Mouse (Mus musculus) fibroblast of lung, adult 2 months (primary cell): Measurements from ENCODE around the gene Pphln1.

Source experiments
- DNase-seq: peaks from one replicate; pipeline ENCODE4 v3.0.0-alpha.2; 2011; ENCODE audit warnings: low read depth

Gene Pphln1

DNA sequence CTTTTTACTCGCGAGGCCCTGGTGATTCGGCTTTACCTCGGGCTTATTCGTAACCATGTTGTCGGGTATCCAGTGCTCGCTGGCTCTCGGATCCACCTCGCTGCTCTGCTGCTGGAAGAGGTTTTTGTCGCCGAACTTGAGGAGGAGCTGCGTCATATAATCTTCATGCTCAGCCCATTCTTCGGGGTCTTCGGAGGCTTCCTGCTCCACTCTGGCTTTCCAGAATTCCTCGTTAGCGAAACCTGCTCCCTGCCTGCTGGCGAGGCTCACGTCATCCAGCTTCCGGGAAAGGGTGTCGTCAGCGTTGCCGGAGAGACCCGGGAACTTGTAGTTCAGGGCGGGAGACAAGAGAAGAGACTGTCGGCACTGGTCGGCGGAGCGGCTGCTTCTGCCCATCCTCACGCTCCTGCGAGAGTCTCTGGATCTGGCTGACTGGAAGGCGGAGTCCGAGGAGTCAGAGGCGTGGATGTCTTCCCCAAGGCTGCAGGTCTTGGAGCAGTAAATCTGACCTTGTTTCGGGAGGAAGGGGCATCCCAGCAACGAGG lies 105.1 kb downstream of the Pphln1 start:
- DNase-seq: no peak

DNA sequence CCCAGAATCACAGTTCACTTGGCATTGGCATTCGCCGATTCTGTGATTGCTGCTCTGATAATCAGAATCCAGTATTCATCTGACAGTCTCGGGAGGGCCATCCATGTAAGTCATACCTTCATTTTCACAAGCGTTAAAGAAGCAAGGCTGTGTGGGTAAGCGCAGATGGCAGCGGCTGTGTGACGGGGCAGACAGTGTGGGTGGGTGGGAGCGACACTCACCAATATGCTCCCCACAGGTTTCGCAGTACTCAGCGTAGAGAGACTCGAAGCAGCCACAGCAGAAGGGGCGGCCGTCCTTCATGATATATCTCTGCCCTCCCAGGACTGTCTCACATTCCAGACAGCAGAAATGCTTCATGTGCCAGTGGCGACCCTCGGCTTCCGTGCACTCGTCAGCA lies 106.7 kb downstream of the Pphln1 start:
- no peak for DNase-seq

DNA sequence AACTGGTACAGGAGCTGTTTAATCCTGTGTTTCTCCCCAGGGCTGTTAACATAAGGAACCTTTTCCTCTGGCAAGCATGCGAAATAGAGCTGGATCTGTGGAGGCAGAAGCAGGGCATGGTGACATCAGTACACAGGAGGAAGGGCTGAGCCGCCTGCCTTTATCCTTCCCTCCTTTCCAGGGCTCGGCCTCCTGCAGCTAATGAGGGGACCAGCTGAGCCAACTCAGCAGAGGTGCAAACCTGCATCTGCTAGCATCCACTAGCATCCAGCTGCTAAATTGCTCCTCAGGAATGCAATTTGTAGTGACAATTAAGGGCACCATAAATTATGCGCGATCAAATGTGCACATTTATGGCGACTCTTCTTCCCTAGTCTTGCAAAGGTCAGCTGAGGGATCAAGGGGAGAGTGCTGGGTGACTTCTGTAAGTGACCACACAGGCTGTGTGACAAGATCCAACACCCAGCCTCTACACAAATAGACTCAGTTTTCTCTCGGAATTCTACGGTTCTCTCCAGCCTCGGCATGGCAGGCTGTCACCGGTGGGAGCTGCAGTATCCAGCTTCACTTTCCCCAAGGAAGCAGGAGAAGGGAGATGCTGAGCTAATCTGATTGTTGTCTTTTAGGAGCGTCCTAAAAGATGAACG lies 112.7 kb downstream of the Pphln1 start:
- DNase-seq: no peak

DNA sequence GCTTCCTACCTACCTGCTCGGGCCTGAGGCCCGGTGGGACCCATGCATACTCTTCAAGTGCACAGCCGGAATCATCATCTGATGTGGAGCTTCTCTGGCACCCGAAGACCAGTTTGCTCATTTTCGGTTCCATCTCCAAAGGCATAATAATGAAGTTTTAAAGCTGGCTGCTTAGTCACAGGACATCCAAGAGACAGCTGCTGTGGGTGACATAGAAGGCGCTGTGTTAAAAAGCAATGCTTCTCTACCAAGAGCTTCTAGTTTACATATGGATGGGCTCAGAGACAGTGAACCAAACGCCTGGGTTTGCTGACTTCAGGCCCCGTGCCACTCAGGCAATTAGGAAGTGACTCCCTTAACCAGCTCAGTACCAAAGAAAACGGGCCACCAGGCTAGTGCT lies 114.3 kb downstream of the Pphln1 start:
- no peak for DNase-seq

DNA sequence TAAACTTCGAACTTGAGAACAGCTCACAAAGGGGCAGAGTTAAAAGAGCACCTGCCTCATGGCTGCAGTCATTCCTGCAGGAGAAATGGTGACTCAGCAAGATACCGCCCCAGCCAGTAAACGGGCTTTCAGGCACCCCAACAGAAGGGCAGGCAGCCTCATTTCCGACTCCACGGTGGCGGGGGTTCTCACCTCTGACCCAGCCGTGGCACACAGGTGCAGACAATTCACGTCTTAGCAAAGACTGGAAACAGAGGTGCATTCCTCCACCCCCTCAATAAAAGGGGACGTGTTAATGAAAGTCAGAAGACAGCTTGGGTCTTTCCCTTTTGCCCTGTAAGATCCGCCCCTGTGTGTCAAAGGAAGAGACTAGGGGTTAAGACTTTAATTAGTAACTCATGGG lies 115.8 kb downstream of the Pphln1 start:
- DNase-seq: no peak

DNA sequence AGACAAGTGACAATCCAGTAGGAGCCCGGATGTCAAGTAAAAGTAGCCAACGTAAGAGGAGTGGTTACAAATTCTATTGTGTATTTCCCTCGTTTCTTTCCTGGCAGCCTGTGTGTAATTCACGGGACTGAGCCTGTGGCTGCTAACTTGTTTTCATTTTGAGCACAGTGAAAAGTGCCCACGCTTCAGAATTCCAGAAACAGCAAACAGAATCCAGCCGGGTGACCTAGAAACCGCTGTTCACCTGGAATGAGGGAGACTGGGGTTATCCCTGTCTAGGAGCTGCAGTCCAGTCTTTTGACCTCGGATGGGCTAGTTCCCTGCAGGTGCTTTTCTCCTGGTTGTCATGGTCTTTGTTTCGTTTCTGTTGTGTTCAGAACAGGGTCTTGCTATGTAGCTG lies 117.2 kb downstream of the Pphln1 start:
- DNase-seq: no peak

DNA sequence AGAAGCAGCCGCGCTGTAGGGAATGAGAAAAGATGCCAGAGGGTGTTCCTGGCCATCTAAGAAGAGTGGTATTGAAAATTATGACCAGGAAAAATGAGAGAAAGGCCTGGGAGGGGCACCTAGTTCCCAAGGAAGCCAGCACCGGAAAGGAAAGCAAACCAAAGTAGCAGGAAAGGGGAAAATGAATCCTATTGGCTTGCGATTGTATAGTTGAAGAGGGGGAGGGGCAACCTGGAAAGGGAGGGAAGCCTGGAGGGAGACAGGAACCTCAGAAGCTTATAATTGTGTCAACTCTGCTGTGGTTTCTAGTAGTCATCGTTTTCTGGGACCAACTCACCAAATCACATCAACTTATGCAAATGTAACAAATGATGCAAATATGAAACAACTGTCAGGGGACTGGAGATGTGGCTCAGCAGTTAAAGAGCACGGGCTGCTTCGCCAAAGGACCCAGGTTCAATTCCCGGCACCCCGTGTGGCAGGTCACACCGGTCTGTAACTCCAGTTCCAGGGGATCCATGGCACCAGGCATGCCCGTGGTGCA lies 118.9 kb downstream of the Pphln1 start:
- DNase-seq: no peak

DNA sequence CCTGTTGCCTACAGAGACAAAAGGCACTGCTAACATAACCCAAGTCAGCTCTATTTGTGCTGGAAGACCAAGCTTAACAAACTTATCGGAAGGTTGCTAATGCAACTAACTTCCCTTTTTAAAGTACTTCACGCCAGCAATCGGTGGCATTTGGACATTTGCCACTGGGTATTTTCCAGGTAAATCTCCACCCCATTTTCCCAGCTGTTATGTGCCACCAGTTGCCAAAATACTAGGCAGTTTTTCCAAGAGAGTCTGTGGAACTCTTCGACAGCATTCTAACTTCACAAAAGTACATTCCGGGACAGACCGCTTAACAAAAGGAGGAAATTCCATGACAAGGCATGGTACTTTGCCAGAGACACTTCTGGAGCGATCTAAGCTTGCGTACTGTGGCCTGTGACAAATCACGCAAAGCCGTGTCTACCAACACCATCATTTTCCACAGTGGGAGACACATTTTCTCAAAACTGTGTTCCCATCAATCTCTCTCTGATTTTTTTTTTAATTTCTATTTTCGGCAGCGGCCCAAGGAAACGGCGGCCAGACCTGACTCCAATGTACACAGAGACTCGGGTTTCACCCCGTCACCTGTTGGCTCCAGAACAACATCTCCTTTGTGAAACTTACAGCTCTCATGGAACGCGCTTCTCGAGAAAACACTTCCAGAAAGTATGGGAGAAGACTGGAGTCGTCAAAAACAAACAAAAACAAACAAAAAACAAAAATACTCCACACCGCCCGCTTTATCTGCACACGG lies 120.2 kb downstream of the Pphln1 start:
- no peak for DNase-seq

DNA sequence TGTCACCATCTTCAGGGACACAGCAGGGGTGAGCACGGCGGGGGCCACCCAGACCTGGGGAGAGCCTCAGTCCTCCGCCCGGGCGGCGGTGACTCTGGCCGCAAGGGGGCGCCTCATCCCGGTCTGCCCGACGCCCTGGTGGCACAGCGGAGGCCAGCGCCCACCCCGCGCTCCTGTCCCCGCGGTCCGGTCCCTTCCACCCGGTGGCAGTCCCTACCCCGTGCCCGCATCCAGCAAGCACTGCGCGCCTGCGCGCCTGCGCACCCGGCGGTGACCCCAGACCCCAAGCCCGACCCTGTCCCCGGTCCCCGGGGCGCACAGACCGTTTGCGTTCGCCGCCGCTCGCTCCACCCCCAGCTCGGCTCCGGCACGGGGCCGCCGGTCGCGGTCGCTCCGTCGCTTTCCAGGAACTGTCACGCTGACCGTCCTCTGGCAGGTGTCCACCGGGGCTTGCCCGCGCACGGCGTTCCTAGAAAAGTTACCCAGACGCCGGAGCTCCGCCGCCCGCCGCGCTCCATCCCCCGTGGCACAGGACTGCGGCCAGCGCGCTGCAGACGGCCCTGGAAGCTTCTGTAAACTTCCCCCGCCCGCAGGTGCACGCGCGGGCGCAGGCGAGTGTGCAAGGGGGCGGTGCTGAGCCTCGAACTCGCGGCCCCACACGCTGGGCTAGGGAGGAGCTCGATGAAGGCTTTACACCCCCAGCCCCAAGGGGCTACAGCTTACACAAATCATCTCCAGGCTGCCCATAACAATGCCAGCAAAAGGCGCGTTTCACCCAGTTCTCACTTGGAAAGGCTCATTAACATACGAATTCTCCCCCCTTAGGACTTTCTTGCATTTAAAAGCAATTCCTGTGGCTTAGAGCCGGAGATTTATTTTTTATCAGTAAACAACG lies 121.0 kb downstream of the Pphln1 start:
- DNase-seq: no peak

DNA sequence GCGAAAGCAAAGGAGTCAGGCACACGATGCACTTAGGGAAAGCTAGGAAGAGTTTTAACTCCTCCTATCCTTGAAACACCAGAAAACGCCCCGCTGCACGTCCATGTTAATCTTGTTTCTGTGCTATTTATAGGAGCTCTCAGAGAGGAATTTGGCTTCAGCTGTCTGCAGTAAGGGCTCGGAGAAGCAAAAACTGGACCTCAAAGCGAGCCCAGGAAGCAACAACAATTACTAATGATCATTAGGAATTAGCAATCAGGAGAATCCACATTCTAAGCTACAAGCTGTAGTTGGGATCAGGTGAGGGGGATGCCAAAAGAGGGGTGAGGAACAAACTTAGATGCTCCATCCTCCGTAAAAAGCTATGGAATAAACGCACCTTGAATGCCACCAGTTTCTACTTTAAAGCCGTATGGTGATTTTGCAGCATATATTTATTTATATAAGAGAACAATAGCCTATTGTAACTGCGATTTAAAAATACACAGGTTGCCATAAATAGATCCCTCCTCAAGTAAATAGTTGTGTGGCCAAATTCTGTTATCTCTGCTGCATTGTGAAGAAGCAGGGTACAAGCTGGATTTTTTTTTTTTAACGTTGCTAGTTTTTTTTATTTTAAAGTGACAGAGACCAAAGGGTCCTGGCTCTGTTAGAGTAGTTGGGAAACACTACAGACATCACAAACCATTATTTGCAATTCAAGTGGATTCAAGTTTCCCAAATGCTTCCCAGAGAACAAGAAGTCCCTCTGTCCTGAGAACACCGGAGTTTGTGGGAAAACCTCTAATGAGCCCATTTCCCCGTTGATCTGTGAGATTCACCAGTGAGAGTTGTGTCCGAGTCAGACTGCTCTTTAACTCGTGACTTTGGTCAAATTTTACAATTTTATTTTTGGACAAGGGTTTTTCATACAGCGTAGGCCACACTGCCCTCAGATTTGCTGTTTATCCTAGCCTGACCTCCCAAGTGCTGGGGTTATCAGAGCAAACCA lies 122.0 kb downstream of the Pphln1 start:
- DNase-seq: no peak

DNA sequence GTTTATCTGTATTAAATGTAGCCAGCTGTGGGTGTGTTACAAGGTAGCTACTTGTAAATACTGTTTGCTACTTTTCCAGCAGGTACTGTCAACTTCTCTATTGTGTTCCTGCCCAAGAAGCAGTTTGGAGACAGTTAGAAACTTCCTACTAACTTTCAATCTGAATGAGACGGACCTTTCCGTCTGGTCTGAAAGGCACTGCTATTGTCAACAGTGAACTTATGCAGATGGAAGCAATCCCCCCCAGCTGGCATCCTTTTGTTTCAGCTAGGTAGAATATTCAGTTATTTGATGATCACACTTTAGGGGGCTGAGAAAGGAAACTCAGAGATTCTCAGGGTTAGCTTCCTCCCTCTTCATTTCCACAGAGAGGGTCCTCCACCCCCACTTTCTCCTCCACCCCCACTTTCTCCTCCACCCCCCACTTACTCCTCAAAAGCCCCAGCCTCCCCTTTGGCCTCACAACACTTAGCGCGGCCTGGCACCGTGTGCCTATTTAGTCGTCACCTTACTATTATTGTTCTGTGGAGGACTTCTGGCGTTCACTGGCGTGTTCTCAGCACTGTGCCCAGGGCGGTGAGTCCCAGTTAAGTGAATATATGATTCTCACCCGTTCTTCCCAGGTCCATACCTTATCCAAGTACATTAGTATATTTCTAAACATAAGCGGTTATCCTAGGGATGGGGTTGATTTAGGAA lies 123.1 kb downstream of the Pphln1 start:
- no peak for DNase-seq

DNA sequence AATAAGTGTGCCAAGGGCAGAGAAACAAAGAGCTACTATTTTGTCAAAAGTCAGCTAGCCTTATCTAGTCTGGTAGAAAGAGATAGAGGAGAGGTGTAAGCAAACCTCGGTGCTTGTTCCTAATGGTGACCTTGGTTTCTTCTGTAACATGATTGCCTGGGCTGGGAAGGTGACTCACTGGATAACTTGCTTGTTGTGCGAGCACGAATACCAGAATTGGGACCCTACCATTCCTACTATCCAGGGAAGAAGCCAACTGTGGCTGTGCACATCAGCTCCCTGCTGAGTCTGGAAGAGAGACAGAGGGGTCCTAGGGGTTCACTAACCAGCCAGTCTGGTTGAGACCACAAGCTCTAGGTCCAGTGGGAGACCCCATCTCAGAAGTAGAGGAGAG lies 123.6 kb downstream of the Pphln1 start:
- no peak for DNase-seq

DNA sequence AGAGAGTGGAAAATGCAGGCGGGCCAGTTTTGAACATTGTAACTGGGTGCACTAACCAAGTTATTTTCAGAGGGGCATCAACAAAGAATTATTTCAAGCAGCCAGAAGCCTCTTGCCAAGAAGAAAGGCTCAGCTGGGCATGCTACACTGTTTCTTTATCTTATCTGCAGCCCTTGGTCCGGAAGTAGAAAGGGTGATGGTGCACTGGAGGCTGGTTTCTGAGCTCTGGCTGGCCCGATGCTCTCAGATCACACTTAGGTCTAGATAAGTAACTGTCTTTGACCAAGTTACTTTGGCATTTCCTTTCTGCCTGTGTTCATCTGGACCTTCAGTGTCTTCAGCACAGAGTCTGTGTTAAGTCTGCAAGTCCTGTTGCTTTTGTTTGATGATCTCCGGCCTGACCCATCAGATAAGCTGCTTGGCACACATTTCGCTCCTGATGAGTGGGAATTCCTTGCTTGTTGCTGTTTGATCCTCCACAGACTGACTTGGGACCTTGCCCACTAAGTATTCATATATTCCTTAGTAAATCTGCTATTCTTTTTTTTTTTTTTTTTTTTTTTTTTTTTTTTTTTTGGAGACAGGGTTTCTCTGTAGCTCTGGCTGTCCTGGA lies 127.3 kb downstream of the Pphln1 start:
- DNase-seq: no peak

DNA sequence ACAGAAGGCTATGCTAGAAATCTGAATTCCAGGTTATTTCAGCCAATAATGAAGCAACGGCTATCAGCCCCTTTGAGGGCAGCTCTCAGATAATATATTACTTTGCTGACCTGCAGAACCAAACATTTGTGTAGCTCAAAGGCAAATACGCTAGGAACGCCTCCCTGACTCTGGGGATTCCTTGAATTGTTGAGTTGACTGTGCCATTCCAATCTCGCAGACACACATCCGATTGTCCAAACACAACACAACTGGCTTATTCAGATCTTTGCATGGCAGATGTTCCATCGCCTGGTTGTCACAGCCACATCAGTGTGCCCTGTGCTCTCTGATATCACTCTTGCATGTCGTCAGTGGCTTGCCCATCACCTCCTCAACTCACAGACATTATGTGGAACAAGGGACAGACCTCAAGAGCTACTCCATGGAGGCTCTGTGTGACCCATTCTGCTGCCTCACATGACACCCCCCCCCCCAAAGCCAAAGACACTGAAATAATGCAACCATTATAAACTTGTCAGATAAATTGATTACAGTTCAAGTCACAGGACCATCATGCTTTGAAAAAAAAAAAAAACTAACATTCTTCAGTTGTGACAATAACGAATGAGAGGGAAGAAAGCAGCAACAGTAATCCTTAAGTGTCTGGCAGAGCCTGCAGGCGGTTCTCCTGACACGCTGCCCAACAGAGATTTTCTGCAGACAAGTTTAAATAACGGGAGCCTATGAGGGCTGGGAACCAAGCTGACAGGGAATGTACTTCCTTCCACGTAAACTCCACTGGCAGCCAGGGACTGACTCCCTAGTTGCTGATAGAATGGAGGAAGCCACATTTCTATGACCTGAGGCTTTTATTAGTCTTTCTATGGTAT lies 131.9 kb downstream of the Pphln1 start:
- no peak for DNase-seq

DNA sequence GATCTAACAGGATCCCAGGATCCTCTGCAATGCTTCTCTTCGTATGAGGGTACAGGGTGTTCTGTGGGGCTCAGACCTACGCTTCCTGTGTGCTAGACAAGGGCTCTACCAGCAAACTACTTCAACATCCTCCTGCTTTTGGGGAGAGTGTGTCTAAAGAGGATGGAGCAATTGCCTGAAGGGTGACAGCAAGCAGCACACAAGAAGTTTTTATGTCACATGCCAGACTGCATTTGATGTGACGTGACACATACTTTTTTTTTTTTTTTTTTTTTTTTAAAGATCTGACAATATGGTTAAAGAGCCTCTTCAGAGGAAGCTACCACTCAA lies 132.5 kb downstream of the Pphln1 start:
- no peak for DNase-seq

DNA sequence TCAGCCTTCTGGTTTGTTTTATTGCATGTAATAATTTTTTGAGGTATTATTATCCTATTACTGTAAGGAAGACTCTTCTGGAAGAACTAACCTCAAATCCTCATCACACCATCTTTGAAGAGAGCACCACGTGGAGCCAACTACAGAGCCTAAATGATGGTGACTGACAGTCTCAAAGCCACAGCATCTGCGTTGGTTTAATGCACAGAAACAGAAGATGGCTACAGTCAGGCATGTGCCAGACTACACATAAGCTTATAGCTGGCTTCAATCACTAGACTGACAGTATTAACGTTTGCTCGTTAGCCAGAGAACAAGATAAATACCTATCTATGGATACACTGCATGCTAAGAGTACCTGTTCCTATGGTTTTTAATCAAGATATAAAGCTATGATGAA lies 138.0 kb downstream of the Pphln1 start:
- DNase-seq: no peak

DNA sequence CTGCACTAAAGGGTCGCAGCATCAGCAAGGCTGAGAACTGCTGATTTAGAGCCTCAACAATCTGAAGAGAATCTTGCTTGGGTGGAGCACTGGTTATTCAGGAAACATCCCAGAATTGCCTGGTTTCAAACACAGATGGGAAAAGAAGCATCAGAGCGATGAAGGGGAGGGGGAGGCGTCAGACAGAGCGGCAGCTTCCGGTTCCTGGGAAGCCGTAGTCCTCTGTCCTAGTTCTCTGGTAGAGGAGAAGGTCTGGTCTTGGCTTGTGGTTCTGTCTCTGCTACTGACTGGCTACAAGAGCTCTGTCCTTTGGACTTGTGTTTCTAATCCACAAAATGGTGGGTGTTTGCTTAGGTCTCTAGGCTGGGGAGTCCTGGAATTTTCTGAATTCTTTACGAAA lies 139.6 kb downstream of the Pphln1 start:
- no peak for DNase-seq

DNA sequence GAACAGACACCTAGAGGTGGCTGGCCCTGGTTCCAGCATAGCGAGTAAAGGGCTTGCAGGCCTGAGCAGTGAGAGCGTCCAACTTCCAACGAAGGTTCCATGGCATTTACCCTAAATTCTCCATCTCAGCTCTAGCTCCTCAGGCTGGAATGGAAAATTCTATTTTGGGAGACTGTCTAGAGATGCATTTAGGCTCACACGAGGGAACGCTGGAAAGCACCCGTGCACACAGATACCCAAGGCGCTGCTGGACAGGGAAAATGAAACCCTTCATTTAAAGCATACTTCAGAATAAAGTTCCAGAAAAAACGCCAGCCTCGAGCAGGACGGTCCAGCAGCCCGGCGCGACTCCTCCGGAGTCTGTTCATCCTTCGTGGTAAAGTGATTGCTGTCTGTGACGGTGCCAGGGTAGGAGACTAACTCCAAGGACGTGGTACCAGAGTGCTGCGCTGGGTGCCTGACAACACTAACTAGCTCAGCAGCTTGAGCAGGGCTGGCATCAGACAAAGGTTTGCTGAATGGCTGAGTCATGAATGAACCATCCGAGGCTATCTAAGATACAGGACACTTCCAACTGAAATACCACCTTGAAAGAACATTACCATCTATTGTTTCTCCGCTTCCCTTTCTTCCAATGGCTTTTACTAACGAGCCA lies 140.5 kb downstream of the Pphln1 start:
- no peak for DNase-seq

DNA sequence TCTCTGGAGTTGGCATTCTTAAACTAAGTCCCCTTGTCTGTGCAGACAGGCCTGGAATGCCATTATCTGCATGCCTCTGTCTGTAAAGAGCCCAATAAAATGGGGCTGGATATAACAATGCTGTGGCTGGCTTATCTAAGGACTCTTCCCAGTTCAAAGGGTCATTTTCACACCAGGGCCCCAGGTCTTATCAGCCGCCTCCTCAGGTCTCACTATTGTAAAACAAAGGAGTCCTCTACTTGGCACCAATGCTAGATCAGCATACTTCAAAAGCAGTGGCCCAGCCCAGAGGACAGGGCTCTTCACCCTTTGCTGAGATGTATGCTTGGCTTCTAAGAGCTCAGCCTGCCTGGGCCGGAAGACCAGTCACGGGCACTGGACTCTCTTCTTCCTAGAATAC lies 141.3 kb downstream of the Pphln1 start:
- DNase-seq: no peak
